Mouse (Mus musculus): ENCODE data around the gene Khdc1a. TPM values are rescaled to one million over a fixed set of nuclear protein-coding genes. Genes with fewer than 3 reads are reported as not detected.
A peak's percentile ranks its signal among the peaks of the same experiment; 100 is the strongest.
"Not testable (repeated sequence)": the region's sequence is repeated elsewhere in the genome, so short reads cannot be mapped to it uniquely, and the experiment has no call there.

The Khdc1a gene
- polyA plus RNA-seq, 1 experiment from 2014 or later = not detected

- Histone ChIP-seq H3K4me2 (no peak overlapping the region), H3K9ac (no peak overlapping the region), H3K27ac (no peak overlapping the region), H3K4me3 (replicated peaks) (no peak overlapping the region), H3K4me1 (no peaks in the 10 kb centered on the region), H3K27me3 (no peaks in the 10 kb centered on the region), H3K9me3 (replicated peaks) (no peaks in the 10 kb centered on the region), H3K36me3 (no peaks in the 10 kb centered on the region)
- no peak for ATAC-seq (replicated peaks; ENCODE audit: low FRiP score)
- WGBS = 95% methylated on average over 1 of the region's 1 CpGs
Observed at GRCm38 (mm10) chr1:21324633-21325032, 24.8 kb upstream of the Khdc1a start.

- Histone ChIP-seq H3K4me2 (no peak overlapping the region), H3K4me3 (replicated peaks) (no peak overlapping the region), H3K9me3 (replicated peaks) (no peaks in the 10 kb centered on the region), H3K36me3 (no peaks in the 10 kb centered on the region), H3K4me1 (no peaks in the 10 kb centered on the region), H3K9ac (no peak overlapping the region), H3K27ac (no peak overlapping the region), H3K27me3 (no peaks in the 10 kb centered on the region)
- 92% methylated on average over 7 of the region's 7 CpGs for WGBS
- ATAC-seq (replicated peaks; ENCODE audit: low FRiP score) = no peak
Observed at GRCm38 (mm10) chr1:21326733-21327132, 22.7 kb upstream of the Khdc1a start.

- not testable (repeated sequence) for H3K4me2 ChIP-seq; H3K9me3 ChIP-seq (replicated peaks); H3K27ac ChIP-seq; H3K4me3 ChIP-seq (replicated peaks); ATAC-seq (replicated peaks; ENCODE audit: low FRiP score); H3K9ac ChIP-seq; H3K27me3 ChIP-seq; H3K4me1 ChIP-seq; H3K36me3 ChIP-seq
Observed at GRCm38 (mm10) chr1:21331161-21331560, 18.3 kb upstream of the Khdc1a start.

GRCm38 (mm10) chr1:21333222-21333973 is 16.0 kb upstream of the Khdc1a start:
- no peak for ATAC-seq (replicated peaks; ENCODE audit: low FRiP score)
- Histone ChIP-seq H3K36me3 (no peaks in the 10 kb centered on the region), H3K4me1 (no peaks in the 10 kb centered on the region), H3K9ac (no peak overlapping the region), H3K27me3 (no peaks in the 10 kb centered on the region), H3K27ac (no peak overlapping the region), H3K4me2 (no peak overlapping the region), H3K9me3 (replicated peaks) (no peaks in the 10 kb centered on the region), H3K4me3 (replicated peaks) (no peak overlapping the region)
- WGBS = 80% methylated on average over 16 of the region's 16 CpGs

GRCm38 (mm10) chr1:21335836-21336235 is 13.6 kb upstream of the Khdc1a start:
- H3K9me3 ChIP-seq (replicated peaks) = no peaks in the 10 kb centered on the region
- H3K27ac ChIP-seq = no peak overlapping the region
- ATAC-seq (replicated peaks; ENCODE audit: low FRiP score) = no peak
- no peaks in the 10 kb centered on the region for H3K4me1 ChIP-seq
- no peak overlapping the region for H3K4me2 ChIP-seq
- no peak overlapping the region for H3K9ac ChIP-seq
- no peak overlapping the region for H3K4me3 ChIP-seq (replicated peaks)
- no peaks in the 10 kb centered on the region for H3K27me3 ChIP-seq
- H3K36me3 ChIP-seq = no peaks in the 10 kb centered on the region

GRCm38 (mm10) chr1:21340745-21341144 is 8.7 kb upstream of the Khdc1a start:
- 100% methylated on average over 1 of the region's 1 CpGs for WGBS
- Histone ChIP-seq H3K9me3 (replicated peaks) (no peaks in the 10 kb centered on the region), H3K4me2 (no peak overlapping the region), H3K4me1 (no peaks in the 10 kb centered on the region), H3K4me3 (replicated peaks) (no peak overlapping the region), H3K27ac (no peak overlapping the region), H3K27me3 (no peaks in the 10 kb centered on the region), H3K9ac (no peak overlapping the region), H3K36me3 (no peaks in the 10 kb centered on the region)
- no peak for ATAC-seq (replicated peaks; ENCODE audit: low FRiP score)

- Histone ChIP-seq H3K36me3 (no peaks in the 10 kb centered on the region), H3K4me1 (no peaks in the 10 kb centered on the region), H3K4me3 (replicated peaks) (no peak overlapping the region), H3K9ac (no peak overlapping the region), H3K27me3 (no peaks in the 10 kb centered on the region), H3K9me3 (replicated peaks) (no peaks in the 10 kb centered on the region), H3K27ac (no peak overlapping the region), H3K4me2 (no peak overlapping the region)
- 68% methylated on average over 4 of the region's 4 CpGs for WGBS
- ATAC-seq (replicated peaks; ENCODE audit: low FRiP score) = 0 out of 2 replicates have a peak, but pooled peaks have one; percentile 33
Observed at GRCm38 (mm10) chr1:21344253-21344652, 5.2 kb upstream of the Khdc1a start.

GRCm38 (mm10) chr1:21344752-21345151 is 4.7 kb upstream of the Khdc1a start:
- ATAC-seq (replicated peaks; ENCODE audit: low FRiP score); H3K27me3 ChIP-seq; H3K36me3 ChIP-seq; H3K4me1 ChIP-seq; H3K9ac ChIP-seq; H3K9me3 ChIP-seq (replicated peaks); H3K27ac ChIP-seq; H3K4me3 ChIP-seq (replicated peaks); H3K4me2 ChIP-seq: not testable (repeated sequence)
- WGBS = 88% methylated on average over 7 of the region's 7 CpGs

- not testable (repeated sequence) for ATAC-seq (replicated peaks; ENCODE audit: low FRiP score); H3K27me3 ChIP-seq; H3K27ac ChIP-seq; H3K4me3 ChIP-seq (replicated peaks); H3K4me2 ChIP-seq; H3K9ac ChIP-seq; H3K36me3 ChIP-seq; H3K4me1 ChIP-seq; H3K9me3 ChIP-seq (replicated peaks)
- WGBS = 86% methylated on average over 1 of the region's 1 CpGs
Observed at GRCm38 (mm10) chr1:21368031-21368430, 18.6 kb downstream of the Khdc1a start, which contains the start of gene Khdc1c. Gene Khdc1c, plus strand, starts transcription at chr1:21368331.

- 78% methylated on average over 1 of the region's 1 CpGs for WGBS
- H3K4me2 ChIP-seq = no peak within 1 kb of the TSS
Observed at GRCm38 (mm10) chr1:21383256-21383655, 33.8 kb downstream of the Khdc1a start, which contains the start of gene Khdc1b. Gene Khdc1b, plus strand, starts transcription at chr1:21383556.

GRCm38 (mm10) chr1:21391138-21391671 is 41.8 kb downstream of the Khdc1a start:
- Histone ChIP-seq H3K9ac (no peak overlapping the region), H3K4me2 (no peak overlapping the region), H3K27ac (no peak overlapping the region), H3K4me3 (replicated peaks) (no peak overlapping the region), H3K27me3 (no peaks in the 10 kb centered on the region), H3K4me1 (0 out of 2 replicates have a peak, but pooled peaks cover 3% of the 10 kb centered on the region), H3K9me3 (replicated peaks) (no peaks in the 10 kb centered on the region), H3K36me3 (no peaks in the 10 kb centered on the region)
- WGBS = 38% methylated on average over 6 of the region's 6 CpGs
- 0 out of 2 replicates have a peak, but pooled peaks have one; percentile 62 for ATAC-seq (replicated peaks; ENCODE audit: low FRiP score)

More at GRCm38 (mm10) chr1:21383256-21383655, 33.8 kb downstream of the Khdc1a start, which contains the start of gene Khdc1b:
- ATAC-seq (replicated peaks; ENCODE audit: low FRiP score) = no peak
- no peaks in the 10 kb centered on the region; the same call in 1 of the 2 replicates for H3K9me3 ChIP-seq (replicated peaks)
- no peaks in the 10 kb centered on the region for H3K36me3 ChIP-seq
- H3K27me3 ChIP-seq = no peaks in the 10 kb centered on the region
- H3K9ac ChIP-seq = no peak within 1 kb of the TSS
- no peaks in the 10 kb centered on the region for H3K4me1 ChIP-seq
- H3K27ac ChIP-seq = no peak within 1 kb of the TSS
- H3K4me3 ChIP-seq (replicated peaks) = no peak within 1 kb of the TSS

All from kidney, embryonic 15.5 days (tissue).